9 mouse cellular contexts compared by ENCODE assay signal in genomic region chr2:158652985-158653384, GRCm38 (mm10). TPM values are rescaled to one million over a fixed set of nuclear protein-coding genes. Genes with fewer than 3 reads are reported as not detected.
DNase-seq lines count a peak whose midpoint lies in the region; ATAC-seq and TF ChIP-seq lines count a peak whose summit lies in the region.
"Had no signal": no experiment of that assay in that cellular context is flagged by ENCODE, and none has a peak within 500 bp of the region (broad histone marks: within the 10 kb centered on the region; RNA-seq: fewer than 3 reads in every experiment).

No protein-coding gene starts in this region.

- H3K4me3 ChIP-seq in cerebellum, adult 2 months (replicated peaks; ENCODE audit: insufficient read depth, low read depth, low read length) = no peak overlapping the region
- H3K4me3 ChIP-seq in forebrain, postnatal 0 days (ENCODE audit: low read depth, low read length) = no peak overlapping the region
- H3K4me3 ChIP-seq in hindbrain, embryonic 15.5 days = no peak overlapping the region
- H3K4me3 ChIP-seq: limb, embryonic 13.5 days had no signal

- no peaks in the 10 kb centered on the region for H3K9me3 ChIP-seq in forebrain, postnatal 0 days (ENCODE audit: low read length)
- no peaks in the 10 kb centered on the region for H3K9me3 ChIP-seq in hindbrain, embryonic 15.5 days
- H3K9me3 ChIP-seq: limb, embryonic 13.5 days had no signal

- TF ChIP-seq POLR2A in cerebellum, adult 2 months (IDR thresholded peaks at IDR 0.05; ENCODE audit: borderline replicate concordance, insufficient read depth, low read length) = no peak

- no peaks in the 10 kb centered on the region for H3K4me1 ChIP-seq in cerebellum, adult 2 months (ENCODE audit: control insufficient read depth, insufficient read depth, low read length)
- H3K4me1 ChIP-seq in forebrain, postnatal 0 days (ENCODE audit: insufficient read depth) = no peaks in the 10 kb centered on the region
- H3K4me1 ChIP-seq in hindbrain, embryonic 15.5 days (replicated peaks) = no peaks in the 10 kb centered on the region
- H3K4me1 ChIP-seq: limb, embryonic 13.5 days had no signal

- peak; percentile 89 for DNase-seq in NIH3T3 (ENCODE audit: low read depth)
- peak; percentile 37 to 60 for DNase-seq in cerebellum, adult 2 months
- DNase-seq in forebrain, postnatal 0 days = peak; percentile 85
- peak; percentile 62 to 76 for DNase-seq in layer of hippocampus, postnatal 14 days (ENCODE audit: low spot score in 2 of 2)
- DNase-seq in right cerebral cortex, postnatal 10 days (ENCODE audit: low spot score in 2 of 2) = peak; percentile 83 to 87
- peak; percentile 68 for DNase-seq in urinary bladder, postnatal 25 days (ENCODE audit: low spot score)

- H3K36me3 ChIP-seq in forebrain, postnatal 0 days (ENCODE audit: insufficient read depth) = no peaks in the 10 kb centered on the region
- H3K36me3 ChIP-seq in hindbrain, embryonic 15.5 days = no peaks in the 10 kb centered on the region
- H3K36me3 ChIP-seq: limb, embryonic 13.5 days had no signal

- 6% methylated on average over 4 of the region's 4 CpGs for WGBS in cerebellum, adult 2 months
- 5% methylated on average over 4 of the region's 4 CpGs for WGBS in forebrain, postnatal 0 days
- 7% methylated on average over 4 of the region's 4 CpGs for WGBS in hindbrain, embryonic 15.5 days

- H3K9ac ChIP-seq in forebrain, postnatal 0 days = no peak overlapping the region
- no peak overlapping the region for H3K9ac ChIP-seq in hindbrain, embryonic 15.5 days
- H3K9ac ChIP-seq: limb, embryonic 13.5 days had no signal

- H3K27ac ChIP-seq in cerebellum, adult 2 months (ENCODE audit: insufficient read depth, low read length) = no peak overlapping the region
- no peak overlapping the region for H3K27ac ChIP-seq in forebrain, postnatal 0 days (ENCODE audit: low read depth, low read length)
- no peak overlapping the region for H3K27ac ChIP-seq in hindbrain, embryonic 15.5 days (replicated peaks)
- H3K27ac ChIP-seq: limb, embryonic 13.5 days had no signal

- ATAC-seq in forebrain, postnatal 0 days = peak; percentile 87
- peak; percentile 11; the same call in 1 of the 2 replicates for ATAC-seq in hindbrain, embryonic 15.5 days (ENCODE audit: low FRiP score, low read depth)
- peak; percentile 86 for ATAC-seq in megakaryocyte-erythroid progenitor cell, adult 5-6 weeks (replicated peaks; ENCODE audit: low FRiP score, low TSS enrichment, poor library complexity, severe bottlenecking)

- no peaks in the 10 kb centered on the region for H3K27me3 ChIP-seq in cerebellum, adult 2 months (ENCODE audit: control insufficient read depth, insufficient read depth, low read length)
- H3K27me3 ChIP-seq in forebrain, postnatal 0 days (ENCODE audit: insufficient read depth, low read length) = no peaks in the 10 kb centered on the region
- H3K27me3 ChIP-seq in hindbrain, embryonic 15.5 days = no peaks in the 10 kb centered on the region
- H3K27me3 ChIP-seq: limb, embryonic 13.5 days had no signal

- H3K4me2 ChIP-seq in forebrain, postnatal 0 days (ENCODE audit: low read depth) = no peak overlapping the region
- H3K4me2 ChIP-seq in hindbrain, embryonic 15.5 days = no peak overlapping the region
- H3K4me2 ChIP-seq: limb, embryonic 13.5 days had no signal

- TF ChIP-seq CTCF in cerebellum, adult 2 months (IDR thresholded peaks at IDR 0.05; ENCODE audit: borderline replicate concordance, insufficient read depth, low read depth, low read length) = peak; percentile 80
- TF ChIP-seq CTCF in forebrain, postnatal 0 days (IDR thresholded peaks at IDR 0.05; ENCODE audit: low read depth) = peak; percentile 90

RNA-seq across cellular contexts. Expression of gene Ppp1r16b, which starts 12.2 kb away (rescaled TPM):
- 59.8 and 65.2 TPM in 2 replicates for polyA plus RNA-seq in cerebellum, adult 2 months (2012; rRNA removed)
- 25.2 and 27.2 TPM in 2 replicates for total RNA-seq in forebrain, postnatal 0 days (2014; rRNA removed)
- polyA plus RNA-seq in forebrain, postnatal 0 days (2015; fragmentation: Nextera tagmentation; extraction: Ambion mirVana) = 23.1 and 28.4 TPM in 2 replicates
- 22.1 and 23.4 TPM in 2 replicates for polyA plus RNA-seq in hindbrain, embryonic 15.5 days (2015; fragmentation: Nextera tagmentation; extraction: Ambion mirVana)
- total RNA-seq in layer of hippocampus, postnatal 14 days (2021) = 10 to 100 TPM; 97.4 to 97.9 TPM
- total RNA-seq in megakaryocyte-erythroid progenitor cell, adult 5-6 weeks (2014; fragmentation: Nextera tagmentation) = 2.4 and 5.0 TPM in 2 replicates
- 0.04 and 1.6 TPM in 2 replicates for total RNA-seq in megakaryocyte-erythroid progenitor cell, adult 5-6 weeks (2017)

RNA-seq across cellular contexts. Expression of gene Actr5, which starts 28.3 kb away (rescaled TPM):
- 7.2 and 7.5 TPM in 2 replicates for polyA plus RNA-seq in cerebellum, adult 2 months (2012; rRNA removed)
- 16.5 and 30.8 TPM in 2 replicates for total RNA-seq in forebrain, postnatal 0 days (2014; rRNA removed)
- 8.0 and 8.2 TPM in 2 replicates for polyA plus RNA-seq in forebrain, postnatal 0 days (2015; fragmentation: Nextera tagmentation; extraction: Ambion mirVana)
- polyA plus RNA-seq in hindbrain, embryonic 15.5 days (2015; fragmentation: Nextera tagmentation; extraction: Ambion mirVana) = 12.0 and 13.1 TPM in 2 replicates
- 10 to 100 TPM; 10.2 to 10.9 TPM for total RNA-seq in layer of hippocampus, postnatal 14 days (2021)
- 13.8 and 21.1 TPM in 2 replicates for total RNA-seq in megakaryocyte-erythroid progenitor cell, adult 5-6 weeks (2014; fragmentation: Nextera tagmentation)
- total RNA-seq in megakaryocyte-erythroid progenitor cell, adult 5-6 weeks (2017) = 16.2 and 31.5 TPM in 2 replicates

RNA-seq across cellular contexts. Expression of gene Slc32a1, which starts 42.4 kb away (rescaled TPM):
- 218 TPM in 2 replicates for polyA plus RNA-seq in cerebellum, adult 2 months (2012; rRNA removed)
- 23.5 and 37.4 TPM in 2 replicates for total RNA-seq in forebrain, postnatal 0 days (2014; rRNA removed)
- polyA plus RNA-seq in forebrain, postnatal 0 days (2015; fragmentation: Nextera tagmentation; extraction: Ambion mirVana) = 7.4 and 10.8 TPM in 2 replicates
- polyA plus RNA-seq in hindbrain, embryonic 15.5 days (2015; fragmentation: Nextera tagmentation; extraction: Ambion mirVana) = 11.6 and 13.2 TPM in 2 replicates
- total RNA-seq in layer of hippocampus, postnatal 14 days (2021) = 10 to 100 TPM; 76.0 to 76.9 TPM
- total RNA-seq in megakaryocyte-erythroid progenitor cell, adult 5-6 weeks (2014; fragmentation: Nextera tagmentation) = not detected in 2 replicates
- total RNA-seq in megakaryocyte-erythroid progenitor cell, adult 5-6 weeks (2017) = not detected in 2 replicates
- polyA plus RNA-seq: limb, embryonic 13.5 days had no signal

Comparison
In these comparisons a context has a peak if more than half of its experiments do, and no peak if none do; other contexts are left out.
1. ATAC-seq: peak in every context shown above with its lines; median percentile 87 in forebrain, postnatal 0 days; 86 in megakaryocyte-erythroid progenitor cell, adult 5-6 weeks; 11 in hindbrain, embryonic 15.5 days.
2. RNA of gene Slc32a1, which starts 42.4 kb away (total RNA-seq): 76.0 to 76.9 TPM in layer of hippocampus, postnatal 14 days and 23.5 to 37.4 TPM in forebrain, postnatal 0 days; not detected in megakaryocyte-erythroid progenitor cell, adult 5-6 weeks; every median in the first group is over 10 times any median in the second.
3. Peak in every context shown above with its lines, with median percentiles within 50 percentile points of each other: DNase-seq.